Mouse (Mus musculus) lung, adult 18-20 months (tissue): Measurements from ENCODE around the gene Clec12b.
"Not testable (repeated sequence)": the region's sequence is repeated elsewhere in the genome, so short reads cannot be mapped to it uniquely, and the experiment has no call there.

Experiments used
- DNase-seq, 2 experiments: peaks; one replicate each; pipeline ENCODE4 v3.0.0; 2022; ENCODE audit warnings: mixed read lengths in 2 of 2

The Clec12b gene

DNA sequence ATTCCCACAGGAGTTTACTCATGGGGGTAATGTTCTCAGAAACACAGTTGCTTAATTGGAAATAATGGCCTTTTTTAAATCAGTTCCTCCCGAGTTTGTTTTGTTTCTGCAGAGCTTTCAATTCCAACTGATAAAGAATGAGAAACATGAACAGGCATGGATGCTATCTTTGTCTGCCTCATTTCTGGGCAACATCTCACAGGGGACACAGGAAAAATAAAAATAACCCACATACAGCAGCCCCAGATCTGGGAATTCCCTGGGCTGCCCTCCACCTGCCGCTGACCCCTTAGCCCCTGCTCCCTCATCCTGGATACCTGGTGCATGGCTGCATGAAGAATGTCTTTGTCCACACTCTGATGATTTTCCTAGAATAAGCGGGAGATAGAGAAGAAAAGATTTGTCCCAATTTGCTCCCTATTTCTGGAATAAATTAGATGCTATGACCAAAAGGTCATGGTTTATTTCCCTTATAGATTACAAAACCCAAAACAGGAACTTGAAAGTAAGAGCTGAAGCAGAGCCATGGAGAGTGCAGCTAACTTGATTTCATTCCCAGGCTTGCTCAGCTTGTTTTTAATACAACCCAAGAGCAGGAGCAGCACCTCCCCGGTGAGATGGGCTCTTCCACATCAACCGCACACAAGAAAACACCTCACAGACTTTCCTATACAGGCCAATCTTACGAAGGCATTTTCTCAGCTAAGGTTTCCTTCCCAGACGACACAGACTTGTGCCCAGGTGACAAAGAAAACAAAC lies 16.1 kb downstream of the Clec12b start:
- no peak for DNase-seq

DNA sequence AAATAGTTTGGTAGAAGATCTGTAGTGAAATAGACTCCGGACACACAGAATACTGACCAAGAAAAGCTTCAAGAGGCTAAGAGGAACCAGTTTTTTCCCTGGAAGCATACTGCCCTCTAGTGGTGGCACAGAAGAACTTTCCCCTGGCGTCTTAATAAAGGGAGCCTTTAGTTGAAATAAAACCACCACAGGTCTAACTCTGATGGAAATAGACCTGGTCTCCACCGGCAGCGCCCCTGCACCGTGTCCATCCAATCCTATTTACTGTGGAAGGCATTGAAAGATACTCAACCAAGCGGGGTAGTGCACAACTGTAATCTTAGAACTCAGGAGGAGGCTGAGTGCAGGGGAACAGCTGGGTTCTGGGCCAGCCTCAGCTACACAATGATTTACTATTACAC lies 19.7 kb downstream of the Clec12b start:
- peak in 1 of 2 experiments; percentile 36 for DNase-seq

DNA sequence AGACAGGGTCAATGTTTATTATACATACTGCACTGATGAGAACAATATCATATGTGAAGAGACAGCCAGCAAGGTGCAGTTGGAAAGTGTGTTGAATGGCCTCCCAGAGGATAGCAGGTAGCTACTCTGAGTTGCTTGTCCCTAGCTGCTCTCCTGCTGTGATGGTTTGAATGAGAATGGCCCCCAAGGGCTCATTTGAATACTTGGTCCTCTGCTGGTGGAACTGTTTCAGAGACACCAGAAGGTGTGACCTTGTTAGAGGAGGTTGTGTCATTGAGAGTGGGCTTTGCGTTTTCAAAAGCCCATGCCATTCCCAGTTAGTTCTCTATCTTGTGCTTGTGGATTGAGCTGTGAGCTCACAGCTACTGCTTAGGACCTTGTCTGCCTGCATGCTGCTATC lies 21.7 kb downstream of the Clec12b start:
- DNase-seq = no peak

DNA sequence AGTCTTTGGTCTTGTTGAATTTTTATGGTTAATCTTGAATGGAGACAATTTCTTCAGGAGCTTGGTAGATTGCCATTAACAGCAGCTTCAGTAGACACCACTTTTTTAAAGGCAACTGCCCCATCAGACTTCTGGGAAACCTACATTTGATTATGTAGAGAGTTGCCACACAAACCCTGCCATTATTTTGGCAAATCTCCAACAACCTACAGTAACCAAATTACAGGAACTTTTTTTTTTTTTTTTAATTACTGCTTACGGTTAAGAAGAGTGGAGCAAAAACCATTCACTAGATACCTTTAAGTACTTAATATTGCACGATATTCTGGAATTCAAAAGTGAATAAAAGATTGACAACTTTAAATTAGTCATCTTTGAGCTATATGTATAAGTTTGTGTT lies 26.2 kb downstream of the Clec12b start:
- DNase-seq = no peak

DNA sequence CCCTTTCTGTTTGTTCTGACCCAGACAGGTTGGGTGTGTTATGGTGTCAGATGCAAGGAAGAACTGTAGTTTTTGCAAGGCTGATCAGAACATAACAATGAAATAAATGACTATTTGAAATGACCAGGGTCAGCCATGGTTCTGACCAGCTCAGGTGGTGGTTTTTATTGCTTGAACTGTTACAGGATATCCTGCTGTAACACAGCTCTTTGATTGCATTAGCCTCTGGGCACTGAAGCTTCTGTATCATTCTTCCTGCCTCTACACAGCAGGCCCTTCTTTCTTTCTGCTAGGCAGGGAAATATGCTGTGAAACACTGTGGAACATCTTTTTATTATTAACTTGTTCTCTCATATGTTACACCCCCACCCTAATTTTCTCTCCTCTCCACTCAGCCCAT lies 29.2 kb downstream of the Clec12b start:
- DNase-seq = no peak

DNA sequence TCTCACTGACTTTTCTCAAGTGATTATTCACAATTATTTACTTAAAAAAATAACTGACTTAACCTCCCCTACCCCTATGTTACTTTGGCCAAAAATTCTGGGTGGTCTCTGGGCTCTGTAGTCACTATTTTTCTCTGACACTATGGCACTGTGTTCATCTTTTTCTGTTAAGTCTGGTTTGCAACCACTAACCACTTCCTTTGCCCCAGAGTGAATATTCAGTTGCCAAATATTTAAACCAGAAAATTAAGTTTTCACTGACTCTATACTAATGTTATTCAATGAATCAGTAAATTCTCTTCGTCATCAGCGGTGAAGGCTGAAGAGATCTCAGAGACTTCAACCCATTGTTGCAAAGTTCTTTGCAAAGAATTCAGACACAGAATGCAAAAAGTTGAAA lies 29.9 kb downstream of the Clec12b start:
- no peak for DNase-seq

DNA sequence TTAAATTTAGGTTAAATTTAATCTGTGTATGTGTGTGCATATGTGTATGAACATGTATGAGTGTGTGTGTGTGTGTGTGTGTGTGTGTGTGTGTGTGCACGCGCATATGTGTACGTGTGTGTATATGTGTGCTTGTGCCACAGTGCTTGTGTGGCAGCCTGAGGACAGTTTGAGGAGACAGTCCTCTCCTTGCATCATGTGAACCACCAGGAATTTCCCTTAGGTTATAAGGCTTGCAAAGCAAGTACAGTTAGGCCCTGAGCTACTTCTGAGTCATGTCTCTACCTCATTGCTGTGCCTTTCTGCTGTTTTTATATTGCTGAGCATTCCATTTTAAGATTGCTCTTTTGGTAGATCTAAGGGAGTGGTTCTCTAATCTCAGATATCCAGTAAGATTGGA lies 34.6 kb downstream of the Clec12b start:
- no peak for DNase-seq

DNA sequence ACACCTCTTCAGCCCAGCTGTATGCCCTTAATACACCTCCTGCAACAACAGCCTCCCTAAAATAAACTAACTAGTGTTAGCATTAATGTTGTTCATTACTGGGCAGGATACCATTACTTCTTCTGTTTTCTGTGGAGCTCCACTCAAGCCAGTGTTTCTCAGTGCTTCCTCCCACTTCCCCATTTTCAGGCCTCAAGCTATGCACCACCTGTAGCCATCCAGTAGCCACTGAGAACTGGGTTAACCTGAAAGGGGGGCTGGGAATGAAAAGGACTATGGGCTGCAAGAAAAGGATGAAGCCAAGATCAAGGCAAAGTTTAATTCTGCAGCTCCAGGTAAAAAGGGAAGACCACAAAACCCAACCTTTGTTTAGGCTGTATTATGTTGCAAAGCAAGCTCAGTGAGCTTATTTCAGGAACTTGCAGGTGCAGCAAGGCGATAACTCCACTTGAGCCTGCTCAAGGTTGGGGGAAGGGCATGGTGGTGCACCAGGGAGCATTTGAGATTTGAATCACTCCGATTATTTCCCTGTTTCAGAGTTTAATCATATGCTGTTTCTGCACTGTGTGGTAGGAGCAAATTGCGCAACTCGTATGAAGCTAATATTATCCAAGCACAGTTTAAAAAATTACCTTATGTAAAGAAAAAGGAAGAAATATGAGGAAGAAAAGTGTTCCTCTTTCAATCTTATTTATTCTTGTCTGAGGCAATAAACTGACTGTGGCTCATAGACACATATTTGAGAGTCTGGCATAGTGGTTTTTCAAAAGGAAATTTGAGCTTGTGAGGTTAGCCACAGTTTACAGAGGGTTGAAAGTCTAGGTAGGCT lies 35.9 kb downstream of the Clec12b start:
- DNase-seq = peak; percentile 58 to 73

DNA sequence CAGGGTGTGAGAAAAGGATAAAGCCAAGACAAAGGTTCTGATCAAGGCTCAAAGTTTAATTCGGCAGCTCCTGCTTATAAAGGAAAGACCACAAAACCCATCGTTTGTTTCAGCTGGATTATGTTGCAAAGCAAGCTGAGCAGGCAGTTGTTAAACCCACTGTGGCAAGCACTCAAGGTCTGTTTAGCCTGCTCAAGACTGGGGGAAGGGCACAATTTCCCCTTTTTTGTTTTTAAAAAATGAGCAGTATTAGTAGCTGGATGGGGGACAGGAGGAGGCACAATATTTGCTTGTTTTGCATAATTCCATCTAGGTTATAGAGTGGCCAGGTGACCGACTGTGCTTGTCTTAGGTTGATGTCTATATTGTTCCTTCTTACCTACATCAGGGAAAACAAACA lies 41.3 kb downstream of the Clec12b start:
- no peak for DNase-seq

DNA sequence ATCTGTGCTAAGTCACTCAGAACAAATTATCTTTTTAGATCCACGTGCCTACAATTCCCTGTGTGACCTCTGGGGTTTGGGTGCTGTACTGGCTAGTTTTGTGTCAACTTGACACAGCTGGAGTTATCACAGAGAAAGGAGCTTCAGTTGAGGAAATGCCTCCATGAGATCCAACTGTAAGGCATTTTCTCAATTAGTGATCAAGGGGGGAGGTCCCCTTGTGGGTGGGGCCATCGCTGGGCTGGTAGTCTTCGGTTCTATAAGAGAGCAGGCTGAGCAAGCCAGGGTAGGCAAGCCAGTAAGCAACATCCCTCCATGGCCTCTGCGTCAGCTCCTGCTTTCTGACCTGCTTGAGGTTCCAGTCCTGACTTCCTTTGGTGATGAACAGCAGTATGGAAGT lies 43.3 kb downstream of the Clec12b start, which contains the start of gene Clec12a:
Gene Clec12a, plus strand, starts transcription at position 301 of the 400 bp plus-strand sequence.
- DNase-seq = not testable (repeated sequence)

DNA sequence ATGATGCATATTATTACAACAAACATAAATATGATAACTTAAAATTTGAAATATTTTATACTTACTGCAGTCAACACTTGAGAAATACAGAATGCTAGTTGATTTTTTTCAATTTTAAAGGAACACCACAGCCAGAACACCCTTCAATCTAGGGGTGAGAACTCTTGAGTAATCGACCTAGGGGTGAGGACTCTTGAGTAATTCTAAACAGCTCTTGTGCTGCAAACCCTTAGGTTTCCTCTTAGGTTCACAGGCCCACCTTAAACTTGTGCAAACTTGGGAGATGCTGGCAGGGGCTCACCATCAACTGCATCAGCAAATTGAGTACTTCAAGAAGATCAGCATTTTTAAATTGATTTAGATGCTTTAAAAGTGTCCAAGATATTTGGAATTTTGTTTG lies 47.9 kb downstream of the Clec12b start:
- peak in 1 of 2 experiments; percentile 14 for DNase-seq

DNA sequence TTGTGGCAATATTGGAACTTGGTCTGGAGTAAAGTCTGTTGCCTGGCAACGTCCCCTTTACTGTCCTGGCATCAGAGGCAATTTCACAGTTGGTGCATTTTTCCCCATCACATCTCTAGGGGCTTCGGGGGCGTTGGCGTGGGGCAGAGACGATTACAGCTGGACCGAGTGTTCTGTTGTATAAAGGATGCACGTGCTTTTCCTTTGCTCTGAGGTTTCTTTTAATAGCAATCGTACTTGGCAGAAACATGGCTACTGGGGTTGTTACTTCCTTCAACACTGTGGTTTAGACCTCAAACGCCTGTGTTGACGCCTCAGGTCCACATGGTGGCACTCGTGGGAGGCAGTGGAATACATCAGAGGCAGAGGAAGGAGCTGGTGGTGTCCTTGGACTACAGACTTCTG lies 52.0 kb downstream of the Clec12b start:
- peak; percentile 71 to 74 for DNase-seq

DNA sequence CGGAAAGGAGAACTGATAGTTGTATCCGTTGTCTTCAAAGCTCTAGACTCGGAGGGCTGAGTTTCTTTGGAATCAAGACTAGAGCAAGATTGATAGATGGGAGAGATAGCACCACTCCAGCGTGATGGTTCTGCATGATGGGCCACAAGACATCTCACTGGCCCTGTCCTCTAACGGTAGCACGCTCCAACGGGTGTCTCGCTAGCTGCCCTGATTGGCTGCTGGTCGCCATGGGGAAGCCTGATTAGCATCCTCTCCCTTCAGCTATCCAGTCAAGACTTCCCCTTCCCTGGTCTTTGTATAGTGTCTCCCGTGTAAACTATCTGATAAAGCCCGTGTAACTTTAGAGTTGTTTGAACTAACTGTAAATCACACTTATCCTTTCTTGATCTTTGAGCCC lies 54.1 kb downstream of the Clec12b start, which contains the start of gene 4922502D21Rik:
Gene 4922502D21Rik, minus strand, starts transcription at position 187 of the 400 bp plus-strand sequence.
- DNase-seq = no peak

DNA sequence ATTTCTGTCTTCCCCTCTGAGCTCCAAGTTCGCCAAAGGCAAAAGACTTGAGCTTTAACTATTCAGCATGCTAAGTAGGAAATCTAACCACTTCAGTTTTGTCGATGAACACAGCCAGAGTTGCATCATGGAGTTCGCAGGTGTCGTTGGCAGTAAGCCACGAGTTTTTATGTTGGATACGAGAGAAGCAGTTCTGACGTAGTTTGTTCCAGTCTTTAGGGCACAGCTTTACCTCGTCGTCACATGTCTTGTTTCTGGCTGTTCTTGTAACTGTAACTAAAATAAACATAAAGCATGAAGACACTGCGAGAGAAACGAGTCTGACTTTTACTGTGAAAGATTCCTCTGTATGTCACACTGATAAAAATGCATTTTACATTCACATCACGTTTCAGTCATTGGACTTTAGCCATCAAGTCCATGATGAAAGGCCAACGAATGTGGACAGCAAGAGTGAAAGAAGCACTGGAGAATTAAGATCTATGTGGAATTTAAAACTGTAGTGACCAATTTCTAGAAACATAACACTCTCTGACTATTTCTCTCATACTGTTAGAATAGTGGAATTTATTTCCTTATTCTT lies 59.0 kb downstream of the Clec12b start:
- peak in 1 of 2 experiments; percentile 45 for DNase-seq

DNA sequence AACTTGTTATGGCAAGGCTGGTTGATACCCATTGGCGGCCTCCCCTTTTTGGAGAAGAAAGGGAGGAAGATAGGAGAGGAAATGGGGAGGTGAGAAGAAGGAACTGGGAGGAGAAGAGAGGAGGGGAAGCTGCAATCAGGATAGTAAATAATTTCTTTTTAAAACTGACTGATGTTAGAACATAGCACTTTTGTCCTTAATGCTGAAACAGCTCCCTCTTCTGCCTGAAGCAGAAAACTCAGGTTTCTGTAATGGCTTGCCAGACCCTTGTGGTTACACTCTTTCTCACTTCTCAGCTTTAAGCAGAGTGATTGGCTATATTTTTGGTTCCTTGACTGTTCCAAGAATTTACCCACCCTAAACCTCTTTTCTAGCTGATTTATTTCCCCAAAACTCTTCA lies 59.7 kb downstream of the Clec12b start:
- no peak for DNase-seq
